Mouse (Mus musculus): ENCODE measurements around the gene Srsf9. TPM values are rescaled to one million over a fixed set of nuclear protein-coding genes. Genes with fewer than 3 reads are reported as not detected.

Srsf9 gene
- polyA plus RNA-seq, 1 experiment from 2014 or later: 275 TPM

GRCm38 (mm10) chr5:115340577-115341313, 13.8 kb downstream of the Srsf9 start, which contains the start of the genes Gatc and Triap1:
Gene Gatc (minus strand): TSS chr5:115341178.
Gene Triap1 (plus strand): TSS chr5:115341225.
- H3K4me3 ChIP-seq (ENCODE audit: low read depth, low read length): peak within 1 kb of the TSS; percentile 93
- peak within 1 kb of the TSS; percentile 85 for H3K4me2 ChIP-seq
- peak within 1 kb of the TSS; percentile 95 for H3K9ac ChIP-seq (ENCODE audit: low read depth, low read length)
- DNase-seq (ENCODE audit: low spot score) (peak; percentile 96), ATAC-seq (replicated peaks; ENCODE audit: low FRiP score) (peak; percentile 88)
- no peaks in the 10 kb centered on the region for H3K27me3 ChIP-seq (replicated peaks; ENCODE audit: control insufficient read depth, insufficient read depth, low read length)
- under 1% methylated on average over 62 of the region's 62 CpGs for WGBS
- peaks cover 20% of the 10 kb centered on the region for H3K4me1 ChIP-seq (replicated peaks; ENCODE audit: control insufficient read depth, insufficient read depth, low read length)
- H3K27ac ChIP-seq (ENCODE audit: low read depth, low read length): peak within 1 kb of the TSS; percentile 87
- no peaks in the 10 kb centered on the region for H3K9me3 ChIP-seq (ENCODE audit: control insufficient read depth, low read length)
- H3K36me3 ChIP-seq (ENCODE audit: control insufficient read depth, insufficient read depth, low read length): peaks cover 25% of the 10 kb centered on the region

GRCm38 (mm10) chr5:115341314-115342165, 14.6 kb downstream of the Srsf9 start:
- 7% methylated on average over 36 of the region's 36 CpGs for WGBS
- Histone ChIP-seq H3K36me3 (ENCODE audit: control insufficient read depth, insufficient read depth, low read length) (peaks cover 25% of the 10 kb centered on the region), H3K4me2 (peak overlapping the region; percentile 85), H3K27me3 (replicated peaks; ENCODE audit: control insufficient read depth, insufficient read depth, low read length) (no peaks in the 10 kb centered on the region), H3K27ac (ENCODE audit: low read depth, low read length) (peak overlapping the region; percentile 48; the same call in 1 of the 2 replicates), H3K9me3 (ENCODE audit: control insufficient read depth, low read length) (no peaks in the 10 kb centered on the region), H3K9ac (ENCODE audit: low read depth, low read length) (peak overlapping the region; percentile 95), H3K4me1 (replicated peaks; ENCODE audit: control insufficient read depth, insufficient read depth, low read length) (peaks cover 20% of the 10 kb centered on the region), H3K4me3 (ENCODE audit: low read depth, low read length) (peak overlapping the region; percentile 93)
- ATAC-seq (replicated peaks; ENCODE audit: low FRiP score) (peak; percentile 49), DNase-seq (ENCODE audit: low spot score) (no peak)

GRCm38 (mm10) chr5:115347564-115347963, 20.6 kb downstream of the Srsf9 start:
- H3K27me3 ChIP-seq (replicated peaks; ENCODE audit: control insufficient read depth, insufficient read depth, low read length): no peaks in the 10 kb centered on the region
- peak overlapping the region; percentile 70 for H3K4me2 ChIP-seq
- peak overlapping the region; percentile 23 for H3K27ac ChIP-seq (ENCODE audit: low read depth, low read length)
- H3K36me3 ChIP-seq (ENCODE audit: control insufficient read depth, insufficient read depth, low read length): peaks cover 25% of the 10 kb centered on the region
- DNase-seq (ENCODE audit: low spot score) (peak; percentile 82), ATAC-seq (replicated peaks; ENCODE audit: low FRiP score) (peak; percentile 66)
- WGBS: 1% methylated on average over 5 of the region's 5 CpGs
- H3K9ac ChIP-seq (ENCODE audit: low read depth, low read length): peak overlapping the region; percentile 83
- H3K9me3 ChIP-seq (ENCODE audit: control insufficient read depth, low read length): no peaks in the 10 kb centered on the region
- peak overlapping the region; percentile 89 for H3K4me3 ChIP-seq (ENCODE audit: low read depth, low read length)
- H3K4me1 ChIP-seq (replicated peaks; ENCODE audit: control insufficient read depth, insufficient read depth, low read length): peaks cover 6% of the 10 kb centered on the region

GRCm38 (mm10) chr5:115348546-115349224, 21.7 kb downstream of the Srsf9 start, which contains the start of gene Cox6a1:
Gene Cox6a1 (minus strand): TSS chr5:115348981.
- DNase-seq (ENCODE audit: low spot score) (peak; percentile 99), ATAC-seq (replicated peaks; ENCODE audit: low FRiP score) (peak; percentile 93)
- Histone ChIP-seq H3K27me3 (replicated peaks; ENCODE audit: control insufficient read depth, insufficient read depth, low read length) (no peaks in the 10 kb centered on the region), H3K27ac (ENCODE audit: low read depth, low read length) (peak within 1 kb of the TSS; percentile 52), H3K4me2 (peak within 1 kb of the TSS; percentile 72), H3K9me3 (ENCODE audit: control insufficient read depth, low read length) (no peaks in the 10 kb centered on the region), H3K4me3 (ENCODE audit: low read depth, low read length) (peak within 1 kb of the TSS; percentile 89), H3K36me3 (ENCODE audit: control insufficient read depth, insufficient read depth, low read length) (peaks cover 18% of the 10 kb centered on the region), H3K4me1 (replicated peaks; ENCODE audit: control insufficient read depth, insufficient read depth, low read length) (peaks cover 6% of the 10 kb centered on the region), H3K9ac (ENCODE audit: low read depth, low read length) (peak within 1 kb of the TSS; percentile 83)
- under 1% methylated on average over 74 of the region's 74 CpGs for WGBS

- peaks cover 15% of the 10 kb centered on the region for H3K36me3 ChIP-seq (ENCODE audit: control insufficient read depth, insufficient read depth, low read length)
- H3K27me3 ChIP-seq (replicated peaks; ENCODE audit: control insufficient read depth, insufficient read depth, low read length): no peaks in the 10 kb centered on the region
- peaks cover 6% of the 10 kb centered on the region for H3K4me1 ChIP-seq (replicated peaks; ENCODE audit: control insufficient read depth, insufficient read depth, low read length)
- peak overlapping the region; percentile 72 for H3K4me2 ChIP-seq
- WGBS: 0% methylated on average over 18 of the region's 18 CpGs
- peak overlapping the region; percentile 46 for H3K27ac ChIP-seq (ENCODE audit: low read depth, low read length)
- peak overlapping the region; percentile 60 for H3K9ac ChIP-seq (ENCODE audit: low read depth, low read length)
- ATAC-seq (replicated peaks; ENCODE audit: low FRiP score): peak; percentile 53
- H3K9me3 ChIP-seq (ENCODE audit: control insufficient read depth, low read length): no peaks in the 10 kb centered on the region
- no peak for DNase-seq (ENCODE audit: low spot score)
- H3K4me3 ChIP-seq (ENCODE audit: low read depth, low read length): peak overlapping the region; percentile 89
These were observed 22.2 kb downstream of the Srsf9 start for GRCm38 (mm10) chr5:115349225-115349555.

GRCm38 (mm10) chr5:115351348-115351747, 24.4 kb downstream of the Srsf9 start:
- 74% methylated on average over 5 of the region's 5 CpGs for WGBS
- Histone ChIP-seq H3K9me3 (ENCODE audit: control insufficient read depth, low read length) (no peaks in the 10 kb centered on the region), H3K9ac (ENCODE audit: low read depth, low read length) (no peak overlapping the region), H3K36me3 (ENCODE audit: control insufficient read depth, insufficient read depth, low read length) (peaks cover 3% of the 10 kb centered on the region; the same call in 1 of the 2 replicates), H3K4me3 (ENCODE audit: low read depth, low read length) (no peak overlapping the region), H3K4me1 (replicated peaks; ENCODE audit: control insufficient read depth, insufficient read depth, low read length) (peaks cover 6% of the 10 kb centered on the region), H3K27me3 (replicated peaks; ENCODE audit: control insufficient read depth, insufficient read depth, low read length) (0 out of 2 replicates have a peak, but pooled peaks cover 3% of the 10 kb centered on the region), H3K4me2 (no peak overlapping the region), H3K27ac (ENCODE audit: low read depth, low read length) (no peak overlapping the region)
- ATAC-seq (replicated peaks; ENCODE audit: low FRiP score) (no peak), DNase-seq (ENCODE audit: low spot score) (no peak)

GRCm38 (mm10) chr5:115355070-115355469, 28.1 kb downstream of the Srsf9 start:
- 0 out of 2 replicates have a peak, but pooled peaks cover 3% of the 10 kb centered on the region for H3K27me3 ChIP-seq (replicated peaks; ENCODE audit: control insufficient read depth, insufficient read depth, low read length)
- no peak overlapping the region for H3K9ac ChIP-seq (ENCODE audit: low read depth, low read length)
- H3K4me1 ChIP-seq (replicated peaks; ENCODE audit: control insufficient read depth, insufficient read depth, low read length): no peaks in the 10 kb centered on the region; the same call in 1 of the 2 replicates
- no peak overlapping the region for H3K27ac ChIP-seq (ENCODE audit: low read depth, low read length)
- no peak for ATAC-seq (replicated peaks; ENCODE audit: low FRiP score)
- DNase-seq (ENCODE audit: low spot score): no peak
- H3K4me3 ChIP-seq (ENCODE audit: low read depth, low read length): no peak overlapping the region
- no peaks in the 10 kb centered on the region for H3K9me3 ChIP-seq (ENCODE audit: control insufficient read depth, low read length)
- WGBS: 56% methylated on average over 13 of the region's 13 CpGs
- H3K4me2 ChIP-seq: no peak overlapping the region
- H3K36me3 ChIP-seq (ENCODE audit: control insufficient read depth, insufficient read depth, low read length): no peaks in the 10 kb centered on the region

- DNase-seq (ENCODE audit: low spot score) (peak; percentile 81), ATAC-seq (replicated peaks; ENCODE audit: low FRiP score) (0 out of 2 replicates have a peak, but pooled peaks have one; percentile 45)
- no peak overlapping the region for H3K4me3 ChIP-seq (ENCODE audit: low read depth, low read length)
- no peaks in the 10 kb centered on the region for H3K36me3 ChIP-seq (ENCODE audit: control insufficient read depth, insufficient read depth, low read length)
- no peaks in the 10 kb centered on the region; the same call in 1 of the 2 replicates for H3K4me1 ChIP-seq (replicated peaks; ENCODE audit: control insufficient read depth, insufficient read depth, low read length)
- no peaks in the 10 kb centered on the region for H3K9me3 ChIP-seq (ENCODE audit: control insufficient read depth, low read length)
- 4% methylated on average over 12 of the region's 12 CpGs for WGBS
- H3K9ac ChIP-seq (ENCODE audit: low read depth, low read length): no peak overlapping the region
- no peak overlapping the region for H3K4me2 ChIP-seq
- peaks cover 14% of the 10 kb centered on the region for H3K27me3 ChIP-seq (replicated peaks; ENCODE audit: control insufficient read depth, insufficient read depth, low read length)
- no peak overlapping the region for H3K27ac ChIP-seq (ENCODE audit: low read depth, low read length)
These were observed 31.9 kb downstream of the Srsf9 start for GRCm38 (mm10) chr5:115358872-115359271.
